Mouse (Mus musculus): ENCODE results near the gene Gabarap.

DNA sequence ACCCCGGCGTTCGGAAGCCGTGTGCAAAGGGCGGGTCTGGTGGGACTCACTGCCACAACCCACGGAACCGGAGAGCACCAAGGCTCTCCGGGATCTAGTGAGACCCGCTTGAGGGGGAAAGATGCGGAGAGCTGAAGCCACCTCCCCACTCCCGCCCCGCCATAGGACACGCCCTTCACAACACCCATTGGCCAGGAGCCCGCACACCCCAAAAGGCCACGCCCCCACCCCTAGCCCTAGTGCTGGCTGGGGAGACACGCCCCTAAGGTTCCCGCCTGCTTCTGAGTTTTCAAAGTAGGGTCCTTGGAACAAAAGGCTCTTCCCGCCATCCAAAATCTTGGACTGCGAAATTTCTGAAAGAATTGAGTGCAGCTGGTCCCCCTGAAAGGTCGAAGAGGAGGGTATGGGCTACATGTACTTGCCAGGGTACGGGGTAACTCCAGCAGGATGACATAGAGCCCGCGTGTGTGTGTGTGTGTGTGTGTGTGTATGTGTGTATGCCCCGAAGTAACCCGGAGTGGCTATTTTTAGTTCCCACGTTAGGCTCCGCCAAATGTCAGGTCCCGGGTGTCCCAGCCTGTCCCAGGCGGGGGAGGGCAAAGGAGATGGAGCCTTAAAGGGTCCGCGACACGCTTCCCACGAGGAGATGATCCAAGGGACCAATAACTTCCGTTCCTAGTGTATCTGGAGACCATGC, 42.7 kb upstream of the Gabarap start, which contains the start of gene Slc2a4:
- TF ChIP-seq CTCF (IDR thresholded peaks at IDR 0.05; ENCODE audit: control insufficient read depth, insufficient read depth, insufficient replicate concordance, low read depth, low read length) (no peak), POLR2A (IDR thresholded peaks at IDR 0.05; ENCODE audit: control insufficient read depth, low read depth, low read length) (no peak)
